Mouse (Mus musculus): Measurements from ENCODE around the gene Zfp870. TPM values are rescaled to one million over a fixed set of nuclear protein-coding genes. Genes with fewer than 3 reads are reported as not detected.
A peak's percentile ranks its signal among the peaks of the same experiment; 100 is the strongest.
"Not testable (repeated sequence)": the region's sequence is repeated elsewhere in the genome, so short reads cannot be mapped to it uniquely, and the experiment has no call there.

The Zfp870 gene
- polyA plus RNA-seq, 1 experiment from 2014 or later: 6.5 TPM

DNA sequence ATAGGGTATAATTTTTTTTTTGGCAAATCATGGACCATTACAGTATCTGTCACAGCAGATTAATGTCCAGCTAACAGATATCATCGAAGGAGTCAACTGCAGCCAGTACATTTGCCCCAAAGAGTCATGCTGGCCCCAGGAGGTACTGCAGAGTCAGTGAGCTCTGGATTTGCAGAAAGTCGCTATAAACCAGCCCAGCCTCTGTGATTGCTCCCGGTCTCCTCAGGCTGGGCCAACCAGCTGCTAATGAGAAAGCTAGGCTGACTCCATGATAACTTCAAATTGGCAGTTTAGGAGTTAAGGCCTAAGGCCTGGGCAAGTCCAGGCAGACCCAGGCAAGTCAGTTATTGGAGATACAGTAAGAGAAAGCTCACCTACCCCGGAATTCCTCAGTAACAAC is 19.4 kb downstream of the Zfp870 start:
- in situ Hi-C loops (cut with MboI; ENCODE audit: low pct_unique_long_range_greater_than_20kb): no loop called here
- no peak for DNase-seq (ENCODE audit: low read depth, low spot score)
- ChIA-PET CTCF (no interaction called here), POLR2A (interaction anchor here (0.6 kb wide), 1 partner anchor 18 kb away, joined by 3 read pairs; no protein-coding TSS in a partner anchor)
- no peak for TF ChIP-seq CTCF (IDR thresholded peaks at IDR 0.05)
- peaks cover 3% of the 10 kb centered on the region for H3K27me3 ChIP-seq
- no peak for ATAC-seq

DNA sequence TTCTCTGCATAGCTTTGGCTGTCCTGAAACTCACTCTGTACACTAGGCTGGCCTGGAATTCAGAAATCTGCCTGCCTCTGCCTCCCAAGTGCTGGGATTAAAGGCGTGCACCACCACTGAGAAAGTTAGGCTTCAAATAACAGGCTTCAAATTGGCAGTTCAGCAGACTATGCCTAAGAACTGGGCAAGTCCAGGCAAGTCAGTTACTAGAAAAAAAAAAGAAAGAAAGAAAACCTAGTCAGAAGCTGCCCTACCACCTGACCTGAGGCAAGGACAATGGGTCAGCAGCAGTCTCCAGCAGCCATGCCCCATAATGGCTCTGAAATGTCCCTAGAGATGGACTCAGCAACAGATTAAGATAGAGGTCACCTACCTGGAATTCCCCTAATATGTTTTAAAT is 20.0 kb downstream of the Zfp870 start:
- ChIA-PET POLR2A (no interaction called here), CTCF (no interaction called here)
- H3K27me3 ChIP-seq: peaks cover 3% of the 10 kb centered on the region
- in situ Hi-C loops (cut with MboI; ENCODE audit: low pct_unique_long_range_greater_than_20kb): no loop called here
- ATAC-seq (no peak), DNase-seq (ENCODE audit: low read depth, low spot score) (no peak)
- TF ChIP-seq CTCF (IDR thresholded peaks at IDR 0.05): no peak

DNA sequence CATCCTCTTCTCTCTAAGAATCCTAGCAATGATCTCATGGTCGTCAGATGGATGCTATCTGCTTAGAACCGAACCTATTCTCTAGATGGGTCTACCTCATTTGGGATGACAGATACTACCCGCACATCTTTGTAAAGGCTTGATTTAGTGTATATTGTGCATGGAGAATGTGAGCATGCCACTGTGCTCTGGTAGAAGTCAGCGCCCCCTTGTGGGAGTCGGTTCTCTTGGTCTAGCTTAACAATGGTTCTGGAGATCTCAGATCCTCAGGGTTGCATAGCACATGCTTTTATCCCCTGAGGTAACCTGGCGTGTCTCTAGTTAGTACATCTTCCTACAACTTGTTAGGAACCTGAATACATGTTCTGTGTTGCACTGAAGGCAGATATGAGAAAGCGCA is 24.2 kb downstream of the Zfp870 start:
- in situ Hi-C loops (cut with MboI; ENCODE audit: low pct_unique_long_range_greater_than_20kb); ATAC-seq; POLR2A ChIA-PET; DNase-seq (ENCODE audit: low read depth, low spot score): not testable (repeated sequence)
- CTCF ChIA-PET: interaction anchor here (1.1 to 1.6 kb wide), 2 partner anchors 9 kb away, joined by 3 to 6 read pairs; no protein-coding TSS in a partner anchor
- H3K27me3 ChIP-seq: peaks cover 39% of the 10 kb centered on the region

DNA sequence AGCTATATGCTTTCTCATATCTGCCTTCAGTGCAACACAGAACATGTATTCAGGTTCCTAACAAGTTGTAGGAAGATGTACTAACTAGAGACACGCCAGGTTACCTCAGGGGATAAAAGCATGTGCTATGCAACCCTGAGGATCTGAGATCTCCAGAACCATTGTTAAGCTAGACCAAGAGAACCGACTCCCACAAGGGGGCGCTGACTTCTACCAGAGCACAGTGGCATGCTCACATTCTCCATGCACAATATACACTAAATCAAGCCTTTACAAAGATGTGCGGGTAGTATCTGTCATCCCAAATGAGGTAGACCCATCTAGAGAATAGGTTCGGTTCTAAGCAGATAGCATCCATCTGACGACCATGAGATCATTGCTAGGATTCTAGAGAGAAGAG is 34.7 kb downstream of the Zfp870 start:
- DNase-seq (ENCODE audit: low read depth, low spot score); POLR2A ChIA-PET; ATAC-seq; in situ Hi-C loops (cut with MboI; ENCODE audit: low pct_unique_long_range_greater_than_20kb): not testable (repeated sequence)
- CTCF ChIA-PET: interaction anchor here (1.5 kb wide), 1 partner anchor 128 kb away, joined by 3 read pairs; no protein-coding TSS in a partner anchor
- H3K27me3 ChIP-seq: peaks cover 23% of the 10 kb centered on the region

DNA sequence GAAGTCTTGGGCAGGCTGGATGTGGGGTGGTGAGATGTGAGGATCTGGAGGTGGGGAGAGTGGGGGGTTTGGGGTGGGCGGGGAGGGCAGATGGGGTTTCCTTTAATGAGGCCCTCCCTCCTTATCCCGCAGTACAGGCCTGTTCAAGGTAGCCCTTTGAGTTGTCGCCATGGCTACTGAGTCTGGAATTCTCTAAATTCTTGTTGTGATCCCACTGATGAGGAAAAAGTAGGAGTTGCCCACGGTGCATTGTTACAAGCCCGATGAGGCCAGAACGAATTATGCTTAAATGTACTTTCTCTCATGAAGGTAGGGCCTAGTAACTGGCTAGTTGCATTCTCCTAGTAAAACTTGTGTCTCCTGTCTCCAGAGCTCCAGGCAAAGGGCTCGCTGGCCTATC is 39.9 kb downstream of the Zfp870 start:
- H3K27me3 ChIP-seq: peaks cover 29% of the 10 kb centered on the region
- in situ Hi-C loops (cut with MboI; ENCODE audit: low pct_unique_long_range_greater_than_20kb): no loop called here
- no peak for ATAC-seq
- TF ChIP-seq CTCF (IDR thresholded peaks at IDR 0.05): no peak
- no peak for DNase-seq (ENCODE audit: low read depth, low spot score)
- POLR2A ChIA-PET: no interaction called here
- CTCF ChIA-PET: interaction anchor here (1.2 kb wide), 1 partner anchor 9 kb away, joined by 3 read pairs; no protein-coding TSS in a partner anchor

DNA sequence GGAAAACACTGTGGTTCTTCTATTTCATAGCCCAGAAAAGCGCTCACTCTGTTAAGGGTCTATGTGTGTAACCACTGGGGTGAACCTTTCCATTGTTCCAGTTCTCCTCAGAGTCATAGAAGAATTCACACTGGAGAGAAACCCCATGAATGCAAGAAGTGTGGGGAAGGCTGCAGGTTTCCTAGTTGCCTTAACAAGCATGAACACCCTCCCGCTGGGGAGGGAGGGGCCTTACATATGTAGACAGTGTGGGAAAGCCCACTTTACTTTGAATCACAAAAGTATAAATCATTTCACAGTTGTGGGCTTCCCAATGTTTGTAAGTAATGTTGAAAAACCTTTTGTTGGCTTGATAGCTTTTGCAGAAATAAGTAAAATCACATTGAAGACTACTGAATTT is 50.1 kb downstream of the Zfp870 start:
- ATAC-seq: no peak
- peaks cover 26% of the 10 kb centered on the region for H3K27me3 ChIP-seq
- in situ Hi-C loops (cut with MboI; ENCODE audit: low pct_unique_long_range_greater_than_20kb): no loop called here
- ChIA-PET CTCF (interaction anchor here (1.1 kb wide), 1 partner anchor 9 kb away, joined by 3 read pairs; no protein-coding TSS in a partner anchor), POLR2A (no interaction called here)
- no peak for TF ChIP-seq CTCF (IDR thresholded peaks at IDR 0.05)
- no peak for DNase-seq (ENCODE audit: low read depth, low spot score)

DNA sequence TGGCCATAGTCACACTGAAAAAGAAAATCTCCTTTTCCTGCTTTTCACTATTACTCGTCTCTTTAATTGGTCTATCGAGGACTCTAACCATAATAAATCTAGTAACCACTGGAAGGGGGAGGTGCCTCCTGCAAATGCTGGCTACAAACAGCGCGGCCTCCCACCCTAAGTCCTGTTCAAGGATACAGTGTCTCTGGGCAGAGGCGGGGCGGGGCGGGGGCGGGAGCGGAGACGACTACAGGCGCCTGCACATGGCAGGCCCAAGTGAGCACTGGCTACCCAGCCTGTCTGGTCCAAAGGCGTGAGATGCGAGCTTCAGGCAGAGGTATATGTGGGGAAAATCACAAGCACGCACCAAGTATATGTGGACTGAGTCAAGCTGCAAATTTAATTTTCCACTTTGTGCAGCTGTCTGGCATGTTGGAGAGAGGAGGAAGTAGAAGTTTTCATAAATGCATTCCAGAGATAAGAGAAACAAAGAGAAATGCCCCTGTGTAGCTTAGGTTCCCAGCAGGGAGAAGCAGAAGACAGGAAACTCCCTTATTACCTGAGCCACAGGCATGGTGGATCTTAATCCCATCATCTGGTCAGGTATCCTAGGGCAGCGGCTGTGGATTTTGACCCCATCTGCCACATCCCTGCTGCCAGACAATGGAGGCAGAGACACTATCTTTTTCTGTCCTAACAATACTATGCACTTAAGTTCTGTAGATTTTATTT is 52.2 kb downstream of the Zfp870 start:
- ChIA-PET CTCF (no interaction called here), POLR2A (interaction anchor here (0.7 kb wide), 1 partner anchor 10 kb away, joined by 3 read pairs; no protein-coding TSS in a partner anchor)
- ATAC-seq (no peak), DNase-seq (ENCODE audit: low read depth, low spot score) (no peak)
- TF ChIP-seq CTCF (IDR thresholded peaks at IDR 0.05): no peak
- in situ Hi-C loops (cut with MboI; ENCODE audit: low pct_unique_long_range_greater_than_20kb): no loop called here
- peaks cover 26% of the 10 kb centered on the region for H3K27me3 ChIP-seq

DNA sequence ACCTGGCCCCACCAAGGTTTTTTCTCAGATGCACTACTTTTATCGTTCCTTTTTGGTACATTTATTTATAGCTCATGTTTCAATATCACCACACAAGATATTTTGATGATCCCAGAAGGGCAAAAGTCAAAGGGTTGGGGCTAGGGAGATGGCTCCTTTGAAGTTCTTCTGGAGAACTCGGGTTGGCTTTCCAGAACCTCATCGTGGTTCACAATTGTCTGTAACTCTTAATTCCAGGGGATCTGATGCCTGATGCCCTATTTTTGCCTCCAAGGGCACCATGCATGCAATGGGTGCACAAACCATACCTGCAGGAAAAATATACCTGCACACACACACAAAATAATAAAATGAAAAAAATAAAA is 61.0 kb downstream of the Zfp870 start:
- POLR2A ChIA-PET: no interaction called here
- peaks cover 7% of the 10 kb centered on the region for H3K27me3 ChIP-seq
- DNase-seq (ENCODE audit: low read depth, low spot score): no peak
- no peak for TF ChIP-seq CTCF (IDR thresholded peaks at IDR 0.05)
- CTCF ChIA-PET: no interaction called here
- in situ Hi-C loops (cut with MboI; ENCODE audit: low pct_unique_long_range_greater_than_20kb): no loop called here
- no peak for ATAC-seq

DNA sequence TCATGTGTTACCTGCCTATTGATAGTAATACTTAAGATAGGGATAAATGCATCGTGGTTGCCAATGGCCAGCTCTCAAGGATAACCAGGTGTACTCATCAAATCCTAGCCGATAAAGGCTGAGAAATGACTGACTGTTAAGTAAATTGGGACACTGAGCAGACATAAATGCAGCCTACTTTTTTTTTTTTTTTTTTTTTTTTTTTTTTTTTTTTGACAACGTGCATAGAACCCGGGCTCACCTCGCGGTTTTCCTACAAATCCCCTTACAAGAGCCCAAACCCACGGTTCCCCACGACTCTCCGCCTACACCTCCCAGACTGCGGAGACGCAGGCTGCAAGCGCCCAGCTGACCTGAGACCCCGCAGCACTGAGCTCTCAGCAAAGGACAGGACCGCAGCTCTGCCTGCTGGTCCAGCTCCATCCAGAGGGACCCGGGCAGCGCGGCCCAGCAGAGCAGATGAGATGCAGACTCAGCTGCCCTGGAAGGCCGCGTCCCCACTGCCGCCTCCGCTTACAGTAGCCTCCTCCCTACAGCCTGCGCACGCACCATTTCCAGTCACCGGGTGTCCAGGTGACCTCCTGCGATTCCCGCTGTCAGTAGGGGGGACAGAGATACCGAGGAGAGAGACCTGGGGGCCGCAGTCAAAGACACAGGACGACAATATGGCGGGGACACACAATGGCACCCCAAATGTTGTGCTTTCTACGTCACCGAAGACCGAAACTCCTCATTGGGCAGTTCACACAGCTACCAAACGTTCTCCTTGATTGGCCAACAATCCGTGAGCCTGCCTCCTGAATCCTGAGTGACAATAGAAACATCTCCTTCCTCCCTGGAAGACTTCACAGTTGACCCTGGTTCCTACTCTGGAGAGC is 61.7 kb downstream of the Zfp870 start, which contains the start of gene Zfp799:
Zfp799 (minus strand) TSS at position 722 of the 878 bp plus-strand sequence.
- peaks cover 7% of the 10 kb centered on the region for H3K27me3 ChIP-seq
- TF ChIP-seq CTCF (IDR thresholded peaks at IDR 0.05): no peak
- ATAC-seq: peak; percentile 99
- in situ Hi-C loops (cut with MboI; ENCODE audit: low pct_unique_long_range_greater_than_20kb): no loop called here
- ChIA-PET POLR2A (interaction anchor here (0.7 kb wide), 2 partner anchors 124 to 724 kb away, joined by 3 to 6 read pairs; no protein-coding TSS in a partner anchor), CTCF (interaction anchor here (1.2 kb wide), 1 partner anchor 16 kb away, joined by 3 read pairs; no protein-coding TSS in a partner anchor)
- peak; percentile 39 for DNase-seq (ENCODE audit: low read depth, low spot score)

Other genes with a start within 250 kb of the Zfp870 start
- not detected for gene Cyp4f40, start 232.7 kb downstream of the Zfp870 start, polyA plus RNA-seq (2021)
- gene Cyp4f15, start 206.0 kb downstream of the Zfp870 start, polyA plus RNA-seq (2021): not detected
- 18.3 TPM for gene Zfp871, start 103.4 kb downstream of the Zfp870 start, polyA plus RNA-seq (2021)
- gene Zfp811, start 81.7 kb downstream of the Zfp870 start, polyA plus RNA-seq (2021): 0.33 TPM
- 8.6 TPM for gene Zfp799, start 61.4 kb downstream of the Zfp870 start, polyA plus RNA-seq (2021)
- gene Cyp4f14, start 25.7 kb upstream of the Zfp870 start, polyA plus RNA-seq (2021): not detected
- 33.0 TPM for gene Cyp4f13, start 55.8 kb upstream of the Zfp870 start, polyA plus RNA-seq (2021)
- gene Zfp472, start 74.2 kb upstream of the Zfp870 start, polyA plus RNA-seq (2021): 3.8 TPM
- gene Zfp952, start 101.5 kb upstream of the Zfp870 start, polyA plus RNA-seq (2021): 7.8 TPM
- gene Zfp763, start 141.8 kb upstream of the Zfp870 start, polyA plus RNA-seq (2021): 5.5 TPM
- not detected for gene 4921501E09Rik, start 176.4 kb upstream of the Zfp870 start, polyA plus RNA-seq (2021)
- 8.0 TPM for gene Zfp563, start 197.7 kb upstream of the Zfp870 start, polyA plus RNA-seq (2021)
- not detected for gene Morc2b, start 248.0 kb upstream of the Zfp870 start, polyA plus RNA-seq (2021)